Mouse (Mus musculus) lung, postnatal 0 days (tissue): Measurements from ENCODE around the gene Nudt15. TPM values are rescaled to one million over a fixed set of nuclear protein-coding genes. Genes with fewer than 3 reads are reported as not detected.

Experiments used
- ATAC-seq: fragments of 200-750 bp; cut with Nextera tagmentation; 2 replicates; pipeline ENCODE4 v1.8.0; 2017; ENCODE audit warnings: moderate library complexity
- DNase-seq: peaks from one replicate; pipeline ENCODE4 v3.0.0-alpha.2; 2016; ENCODE audit warnings: low spot score
- H3K27ac ChIP-seq: fragments of 300-500 bp; sonication (generic); 2 replicates; pipeline ENCODE4 v1.5.1; 2014; ENCODE audit warnings: antibody characterized with exemption, mild to moderate bottlenecking, low read length, mixed read lengths
- H3K27me3 ChIP-seq: fragments of 300-500 bp; sonication (generic); replicated peaks from 2 replicates; pipeline ENCODE4 v1.6.1; 2014; ENCODE audit warnings: low read length, mixed read lengths; ENCODE audit not compliant: insufficient read depth
- H3K36me3 ChIP-seq: fragments of 300-500 bp; sonication (generic); 2 replicates; pipeline ENCODE4 v1.6.1; 2014; ENCODE audit warnings: low read length, mixed read lengths; ENCODE audit not compliant: insufficient read depth
- H3K4me1 ChIP-seq: fragments of 300-500 bp; sonication (generic); 2 replicates; pipeline ENCODE4 v1.6.1; 2014; ENCODE audit warnings: antibody characterized with exemption, low read depth, low read length, mixed read lengths; ENCODE audit not compliant: insufficient read depth
- H3K4me2 ChIP-seq: fragments of 300-500 bp; sonication (generic); replicated peaks from 2 replicates; pipeline ENCODE4 v1.6.1; 2014; ENCODE audit warnings: low read depth, mild to moderate bottlenecking, low read length, moderate library complexity, mixed read lengths
- H3K4me3 ChIP-seq: fragments of 300-500 bp; sonication (generic); 2 replicates; pipeline ENCODE4 v1.5.1; 2014; ENCODE audit warnings: low read depth, low read length
- H3K9ac ChIP-seq: fragments of 300-500 bp; sonication (generic); replicated peaks from 2 replicates; pipeline ENCODE4 v1.6.1; 2014; ENCODE audit warnings: low read depth, mild to moderate bottlenecking
- H3K9me3 ChIP-seq: fragments of 300-500 bp; sonication (generic); 2 replicates; pipeline ENCODE4 v1.6.1; 2016; ENCODE audit warnings: low read length, mixed read lengths
- CTCF ChIP-seq: IDR thresholded peaks from 2 replicates; pipeline ENCODE4 v1.5.1; 2016; ENCODE audit warnings: antibody characterized with exemption, mild to moderate bottlenecking
- EP300 ChIP-seq: IDR thresholded peaks from 2 replicates; pipeline ENCODE4 v1.6.1; 2016; ENCODE audit warnings: antibody characterized with exemption, mild to moderate bottlenecking, control low read depth
- WGBS: fragments of 180-500 bp; shearing (Covaris S2); extraction: QIAGEN DNeasy Blood & Tissue Kit; methylation state at CpG from one replicate; pipeline ENCODE4 v1.1.7; 2014; 5-methylcytosine and 5-hydroxymethylcytosine counted together
- polyA plus RNA-seq: library from polyadenylated mRNA; unstranded; fragments of >200 nt; fragmentation: Nextera tagmentation; extraction: Ambion mirVana; gene quantifications from 2 replicates; pipeline ENCODE4 v1.2.1, GENCODE M21; 2015

Gene Nudt15
- polyA plus RNA-seq, 1 experiment from 2014 or later = 2.7 TPM

DNA sequence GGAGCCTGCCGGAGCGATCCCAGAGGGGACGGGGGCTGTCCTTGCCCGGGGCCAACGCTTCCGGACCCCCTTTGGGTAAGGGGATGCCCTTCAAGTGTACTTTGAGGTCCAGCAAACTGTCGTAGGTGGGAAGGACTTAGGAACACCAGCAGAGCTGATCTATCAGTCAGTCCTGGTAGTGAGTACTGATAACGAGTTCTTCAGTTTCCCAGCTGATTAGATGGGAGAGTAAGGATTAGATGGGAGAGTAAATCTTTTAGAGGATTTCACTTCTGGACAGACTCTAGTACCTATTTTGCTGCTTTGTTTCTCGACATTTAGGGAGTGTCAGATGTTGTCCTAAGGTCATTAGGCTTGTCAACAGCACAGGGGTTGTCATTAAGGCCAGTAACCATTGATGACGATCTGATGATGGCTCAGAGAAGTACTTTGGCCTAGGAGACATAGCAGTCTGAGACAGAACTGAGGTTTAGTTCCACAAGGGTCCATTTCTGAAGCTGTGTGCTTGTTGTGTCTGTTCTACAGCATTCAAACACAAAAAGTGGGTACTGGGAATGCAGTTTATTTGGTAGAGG lies 5.2 kb upstream of the Nudt15 start:
- Histone ChIP-seq H3K36me3 (no peaks in the 10 kb centered on the region), H3K4me2 (peak overlapping the region; percentile 82), H3K27ac (peak overlapping the region; percentile 85), H3K9me3 (no peaks in the 10 kb centered on the region), H3K4me3 (peak overlapping the region; percentile 99), H3K27me3 (no peaks in the 10 kb centered on the region), H3K9ac (peak overlapping the region; percentile 76), H3K4me1 (no peaks in the 10 kb centered on the region)
- peak; percentile 9 for DNase-seq
- 1% methylated on average over 10 of the region's 10 CpGs for WGBS
- no peak; the same call in 1 of the 2 replicates for ATAC-seq
- TF ChIP-seq EP300 = no peak
- TF ChIP-seq CTCF = no peak

DNA sequence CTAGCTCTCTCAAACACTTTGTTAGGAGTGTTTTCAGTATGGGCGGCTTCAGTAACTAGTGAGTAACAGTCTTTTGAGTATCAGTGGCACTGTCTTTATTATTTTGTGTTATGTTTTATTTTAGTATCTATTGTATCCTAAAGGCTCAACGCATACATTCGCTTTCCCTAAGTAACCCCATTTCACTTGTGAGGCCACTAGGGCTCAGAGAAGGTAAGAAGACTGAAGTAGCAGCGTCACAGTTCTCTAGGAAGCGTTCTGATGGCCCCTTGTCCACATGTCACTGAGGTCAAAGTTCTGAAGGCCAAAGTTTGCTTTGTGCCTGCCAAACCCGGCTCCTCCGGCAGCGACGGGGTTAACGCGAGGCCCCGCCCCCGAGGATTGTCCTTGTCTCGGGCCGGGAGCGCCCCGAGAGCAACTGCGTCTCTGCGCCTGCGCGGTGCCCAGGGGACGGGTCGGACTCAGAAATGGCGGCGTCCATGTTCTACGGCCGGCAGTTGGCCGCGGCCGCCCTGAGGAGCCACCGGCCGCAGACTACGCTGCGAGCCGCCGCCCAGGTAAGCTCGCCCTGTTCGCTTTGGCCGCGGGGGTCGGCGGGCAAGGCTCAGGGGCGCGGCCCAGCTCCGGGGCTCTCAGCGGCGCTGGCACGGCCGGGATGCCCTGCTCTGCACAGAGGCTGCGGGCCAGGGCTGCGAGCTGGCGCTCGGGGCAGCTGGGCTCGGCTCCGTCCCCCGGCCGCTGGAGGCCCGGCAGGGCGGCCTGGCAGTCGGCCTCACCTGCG lies 4.5 kb upstream of the Nudt15 start:
- WGBS = 3% methylated on average over 61 of the region's 61 CpGs
- H3K27me3 ChIP-seq = no peaks in the 10 kb centered on the region
- no peaks in the 10 kb centered on the region for H3K9me3 ChIP-seq
- H3K4me1 ChIP-seq = no peaks in the 10 kb centered on the region
- TF ChIP-seq EP300 = no peak
- TF ChIP-seq CTCF = peak; percentile 2; the same call in 1 of the 2 replicates
- no peaks in the 10 kb centered on the region for H3K36me3 ChIP-seq
- ATAC-seq = peak; percentile 98
- H3K9ac ChIP-seq = peak overlapping the region; percentile 76
- H3K4me3 ChIP-seq = peak overlapping the region; percentile 99
- H3K27ac ChIP-seq = peak overlapping the region; percentile 85
- DNase-seq = peak; percentile 97
- H3K4me2 ChIP-seq = peak overlapping the region; percentile 82

DNA sequence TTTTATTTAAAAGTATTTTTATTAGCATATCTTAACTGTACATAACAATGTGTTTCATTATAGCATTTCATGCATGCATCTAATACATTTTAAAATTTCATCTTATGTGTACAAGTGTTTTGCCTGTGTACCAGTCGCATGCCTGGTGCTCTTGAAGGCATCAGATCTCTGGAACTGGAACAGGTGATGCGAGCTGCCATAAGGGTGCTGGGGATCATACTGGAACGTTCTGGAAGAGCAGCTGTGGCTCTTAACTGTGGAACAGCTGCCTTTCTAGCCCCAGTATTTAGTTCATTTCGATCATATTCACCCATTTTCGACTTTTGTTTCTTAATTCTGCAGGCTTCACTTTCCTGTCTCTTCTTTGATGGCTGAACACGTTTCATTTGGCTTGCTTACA lies 3.1 kb upstream of the Nudt15 start:
- Histone ChIP-seq H3K27ac (no peak overlapping the region), H3K4me2 (no peak overlapping the region), H3K9me3 (no peaks in the 10 kb centered on the region), H3K36me3 (no peaks in the 10 kb centered on the region), H3K4me1 (no peaks in the 10 kb centered on the region), H3K9ac (no peak overlapping the region), H3K27me3 (no peaks in the 10 kb centered on the region), H3K4me3 (no peak overlapping the region)
- WGBS = 80% methylated on average over 6 of the region's 6 CpGs
- DNase-seq = no peak
- TF ChIP-seq EP300 = no peak
- TF ChIP-seq CTCF = no peak
- ATAC-seq = no peak

DNA sequence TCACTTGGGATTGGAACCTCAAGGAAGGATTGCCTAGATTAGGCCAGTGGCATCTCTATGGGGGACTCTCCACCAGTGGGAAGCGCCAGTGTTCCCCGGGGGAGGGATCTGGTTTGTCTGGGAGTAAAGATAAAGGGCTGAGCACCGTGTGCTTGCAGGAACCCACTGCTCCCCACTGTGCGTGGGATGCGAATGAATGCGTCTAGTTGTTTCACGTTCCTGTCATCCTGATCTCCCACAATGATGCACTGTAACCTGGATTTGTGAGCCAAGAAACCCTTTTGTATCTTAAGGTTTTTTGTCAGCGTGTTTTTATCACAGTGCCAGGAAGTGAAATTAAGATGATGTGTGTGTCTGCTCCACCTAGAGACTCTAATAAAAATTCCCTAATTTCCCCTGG lies 2.7 kb upstream of the Nudt15 start:
- WGBS = 63% methylated on average over 8 of the region's 8 CpGs
- Histone ChIP-seq H3K36me3 (no peaks in the 10 kb centered on the region), H3K4me2 (no peak overlapping the region)

DNA sequence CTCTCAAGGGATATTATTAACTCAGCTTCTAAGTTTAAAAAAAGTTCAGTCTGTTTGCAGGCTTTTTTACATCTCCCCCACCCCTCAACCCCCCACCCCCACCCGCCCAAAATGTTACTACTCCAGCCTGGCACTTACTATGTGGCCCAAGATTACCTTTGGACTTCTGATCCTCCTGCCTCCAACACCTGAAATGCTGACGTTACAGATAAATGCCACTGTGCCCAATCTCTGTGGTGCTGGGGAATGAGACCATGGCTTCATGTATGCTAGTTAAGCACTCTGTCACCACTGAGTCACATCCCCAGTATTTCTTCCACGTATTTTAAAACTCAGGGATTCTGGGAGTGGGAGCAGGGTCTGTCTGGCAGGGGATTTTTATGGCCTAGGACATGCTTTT lies 2.2 kb upstream of the Nudt15 start:
- Histone ChIP-seq H3K4me1 (no peaks in the 10 kb centered on the region), H3K4me2 (no peak overlapping the region), H3K27me3 (no peaks in the 10 kb centered on the region), H3K36me3 (no peaks in the 10 kb centered on the region), H3K9ac (no peak overlapping the region), H3K4me3 (no peak overlapping the region), H3K9me3 (no peaks in the 10 kb centered on the region), H3K27ac (no peak overlapping the region)
- TF ChIP-seq CTCF (no peak), EP300 (no peak)
- WGBS = 46% methylated on average over 3 of the region's 3 CpGs
- DNase-seq = no peak
- no peak for ATAC-seq

More for the DNA sequence above, 2.7 kb upstream of the Nudt15 start:
- H3K4me1 ChIP-seq = no peaks in the 10 kb centered on the region
- H3K27ac ChIP-seq = no peak overlapping the region
- no peak overlapping the region for H3K9ac ChIP-seq
- no peak overlapping the region for H3K4me3 ChIP-seq
- DNase-seq (no peak), ATAC-seq (no peak)
- TF ChIP-seq EP300 (no peak), CTCF (no peak)
- no peaks in the 10 kb centered on the region for H3K27me3 ChIP-seq
- no peaks in the 10 kb centered on the region for H3K9me3 ChIP-seq

DNA sequence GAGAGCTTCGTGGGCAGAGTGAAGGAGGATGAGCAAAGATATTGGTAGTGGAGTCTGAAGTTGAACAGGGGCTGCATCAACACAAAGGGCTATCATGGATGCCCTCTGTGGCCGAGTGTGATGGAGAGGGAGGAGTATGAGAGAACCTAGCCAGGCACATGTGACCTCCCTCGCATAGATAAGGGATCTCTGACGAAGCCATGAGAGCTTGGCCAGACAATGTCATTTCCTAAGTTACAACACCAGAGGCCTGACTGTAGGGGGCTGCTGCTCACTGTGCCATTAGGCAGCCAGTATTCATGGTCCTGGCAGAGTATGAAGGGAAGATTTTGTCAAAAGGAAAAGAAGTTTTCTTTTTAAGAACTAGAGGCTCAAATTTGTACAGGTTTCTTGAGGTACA lies 1.0 kb downstream of the Nudt15 start:
- no peak for ATAC-seq

More for the DNA sequence above, 1.0 kb downstream of the Nudt15 start:
- H3K9ac ChIP-seq = no peak overlapping the region
- no peak overlapping the region for H3K4me2 ChIP-seq
- no peak for DNase-seq
- H3K4me3 ChIP-seq = no peak overlapping the region
- no peaks in the 10 kb centered on the region for H3K4me1 ChIP-seq
- TF ChIP-seq EP300 = no peak
- TF ChIP-seq CTCF = no peak
- no peaks in the 10 kb centered on the region for H3K27me3 ChIP-seq
- H3K27ac ChIP-seq = no peak overlapping the region
- H3K9me3 ChIP-seq = no peaks in the 10 kb centered on the region
- WGBS = 34% methylated on average over 4 of the region's 4 CpGs
- H3K36me3 ChIP-seq = no peaks in the 10 kb centered on the region
